Mouse (Mus musculus) olfactory bulb, adult 2 months (tissue): ENCODE data around the gene Gm21983. TPM values are rescaled to one million over a fixed set of nuclear protein-coding genes. Genes with fewer than 3 reads are reported as not detected.

Source experiments
- H3K27ac ChIP-seq: fragments of 200-500 bp; 2 replicates; pipeline ENCODE4 v1.5.1; 2012; ENCODE audit warnings: low read depth, low read length; ENCODE audit not compliant: insufficient read depth
- H3K4me1 ChIP-seq: fragments of 200-500 bp; 2 replicates; pipeline ENCODE4 v1.6.1; 2012; ENCODE audit warnings: low read length; ENCODE audit not compliant: control insufficient read depth, insufficient read depth
- H3K4me3 ChIP-seq: fragments of 200-500 bp; 2 replicates; pipeline ENCODE4 v1.5.1; 2012; ENCODE audit warnings: mild to moderate bottlenecking, low read depth, low read length, moderate library complexity; ENCODE audit not compliant: insufficient read depth
- CTCF ChIP-seq: fragments of 200-500 bp; IDR thresholded peaks from 2 replicates; pipeline ENCODE4 v1.5.1; 2012; ENCODE audit warnings: low read depth, mild to moderate bottlenecking, low read length, moderate library complexity; ENCODE audit not compliant: insufficient read depth
- POLR2A ChIP-seq: fragments of 200-500 bp; IDR thresholded peaks from 2 replicates; pipeline ENCODE4 v1.6.1; 2012; ENCODE audit warnings: mild to moderate bottlenecking, low read depth, low read length, moderate library complexity; ENCODE audit not compliant: insufficient read depth
- WGBS: fragments of 180-500 bp; shearing (Covaris S2); methylation state at CpG from one replicate; pipeline ENCODE4 v1.1.7; 2018; 5-methylcytosine and 5-hydroxymethylcytosine counted together
- polyA plus RNA-seq: library from polyadenylated mRNA; stranded (reverse); fragments of >200 nt; gene quantifications from 2 replicates; pipeline ENCODE4 v1.2.4, GENCODE M21; 2012; ENCODE audit warnings: low replicate concordance; ENCODE audit not compliant: missing spikeins, insufficient read depth, insufficient read length

Gm21983 gene
- polyA plus RNA-seq: not detected in 2 replicates

DNA sequence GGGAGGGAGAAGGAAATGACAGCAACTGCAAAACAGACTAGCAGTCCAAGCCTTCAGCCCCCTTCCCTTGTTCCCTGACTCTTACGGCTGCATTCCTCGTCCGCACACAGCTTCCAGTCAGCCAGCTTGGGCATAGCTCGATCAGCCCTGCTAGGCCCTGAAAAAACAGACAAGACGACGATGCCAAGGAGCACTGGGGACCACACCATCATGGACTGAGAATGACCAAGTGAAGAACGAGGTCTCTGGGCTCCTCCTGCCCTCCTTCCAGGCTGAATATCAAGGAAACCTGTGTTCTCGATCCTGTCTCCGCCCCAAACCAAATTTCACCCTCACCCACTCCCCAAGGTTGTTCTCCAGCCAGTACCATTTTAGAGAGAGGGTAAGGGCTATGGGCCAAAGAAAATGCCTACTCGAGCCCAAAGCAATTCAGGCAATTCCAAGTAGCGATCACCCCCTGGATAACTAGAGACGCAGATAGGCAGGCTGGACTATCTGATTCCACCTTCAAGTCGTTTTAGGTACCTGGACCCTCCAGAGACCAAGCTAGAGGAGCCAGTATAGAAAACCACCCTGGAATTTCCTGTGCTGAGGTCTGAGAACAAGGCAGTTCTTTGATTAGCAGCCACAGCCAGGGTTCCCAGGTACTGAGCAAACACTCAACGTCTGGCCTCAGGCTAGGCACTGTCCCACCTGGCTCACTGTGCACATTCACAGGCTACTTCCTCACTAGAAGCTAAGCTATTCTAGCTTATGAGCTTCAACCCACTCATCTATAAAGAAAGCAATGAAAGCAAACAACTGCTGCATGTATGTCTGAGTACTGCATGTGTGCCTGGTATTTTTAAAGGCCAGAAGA, at the start of gene Gm21983, which contains the start of gene Mia:
Gene Gm21983 (minus strand): TSS at position 250 of the 859 bp plus-strand sequence.
Gene Mia (minus strand): TSS at position 321 of the 859 bp plus-strand sequence.
- TF ChIP-seq CTCF (no peak), POLR2A (no peak)
- Histone ChIP-seq H3K4me1 (no peaks in the 10 kb centered on the region), H3K27ac (no peak within 1 kb of the TSS), H3K4me3 (no peak within 1 kb of the TSS)
- WGBS: 68% methylated on average over 14 of the region's 14 CpGs

DNA sequence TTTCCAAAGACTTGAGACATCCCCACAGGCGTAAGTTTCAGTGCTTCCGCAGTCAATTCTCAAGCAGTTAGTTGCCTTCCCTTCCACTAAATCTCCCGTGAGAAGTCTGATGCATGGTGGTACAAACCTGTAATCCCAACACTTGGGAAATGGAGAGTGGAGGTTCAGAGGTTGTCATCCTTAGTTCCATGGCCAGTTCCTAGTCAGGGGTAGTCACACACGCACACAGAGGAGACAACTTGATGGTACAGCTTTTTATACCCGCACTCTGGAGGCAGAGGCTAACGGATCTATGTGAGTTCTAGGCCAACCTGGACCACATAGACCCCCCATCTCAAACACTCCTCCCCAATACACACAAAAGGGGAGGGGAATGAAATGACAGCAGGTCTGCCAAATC, 48.0 kb upstream of the Gm21983 start:
- H3K27ac ChIP-seq: peak overlapping the region; percentile 65
- H3K4me1 ChIP-seq: peaks cover 49% of the 10 kb centered on the region
- H3K4me3 ChIP-seq: peak overlapping the region; percentile 91
- WGBS: 11% methylated on average over 6 of the region's 6 CpGs
- TF ChIP-seq CTCF: no peak
- TF ChIP-seq POLR2A: no peak

DNA sequence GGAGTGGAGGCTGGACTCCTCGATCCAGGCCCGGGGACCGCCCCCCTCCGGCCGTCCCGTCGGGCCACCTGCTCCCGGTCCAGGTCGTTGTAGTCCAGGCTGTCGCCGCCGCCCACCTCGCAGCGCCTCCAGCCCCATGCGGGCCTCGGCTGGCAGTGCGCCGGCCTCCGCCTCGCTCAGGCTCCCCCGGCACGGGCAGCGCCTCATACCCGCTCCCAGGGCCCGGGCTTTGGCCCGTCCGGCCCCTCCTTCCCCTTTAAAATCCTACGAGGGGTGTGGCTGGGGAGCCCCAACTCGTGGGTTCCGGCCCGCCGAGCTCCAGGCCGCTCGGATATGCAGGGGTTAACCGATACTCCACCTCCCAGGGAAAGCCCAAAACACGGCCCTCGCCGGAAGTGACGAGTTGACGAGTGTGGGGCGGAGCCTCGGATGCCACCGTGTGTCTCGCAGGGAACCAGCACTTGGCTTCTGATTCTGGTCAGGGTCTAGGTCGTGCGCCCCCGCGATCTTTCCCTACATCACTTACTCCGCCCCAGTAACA, 47.5 kb upstream of the Gm21983 start, which contains the start of gene Itpkc:
Gene Itpkc (minus strand): TSS at position 381 of the 541 bp plus-strand sequence.
- Histone ChIP-seq H3K27ac (peak within 1 kb of the TSS; percentile 65), H3K4me1 (peaks cover 45% of the 10 kb centered on the region), H3K4me3 (peak within 1 kb of the TSS; percentile 91)
- WGBS: under 1% methylated on average over 49 of the region's 49 CpGs
- TF ChIP-seq POLR2A (peak; percentile 86), CTCF (no peak)

DNA sequence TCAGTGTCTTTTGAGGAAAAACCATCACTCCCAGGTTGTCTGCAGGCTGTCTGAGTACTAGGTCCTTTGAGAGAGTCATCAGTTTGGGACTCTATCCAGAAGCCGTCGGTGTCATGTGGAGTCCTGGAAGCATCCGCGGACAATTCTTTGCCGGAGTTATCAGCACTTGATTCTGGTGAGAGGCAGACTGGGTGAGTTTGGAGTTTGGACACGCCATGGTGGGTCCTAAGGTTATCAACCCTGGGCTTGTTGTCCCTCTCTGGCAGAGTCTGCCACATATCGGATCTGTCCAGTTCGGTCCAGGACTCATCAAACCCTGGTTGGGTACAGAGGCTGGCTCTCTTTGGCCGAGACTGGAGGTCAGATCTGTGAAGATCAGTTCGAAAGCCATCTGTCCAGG, 46.8 kb upstream of the Gm21983 start:
- Histone ChIP-seq H3K27ac (peak overlapping the region; percentile 55; the same call in 1 of the 2 replicates), H3K4me1 (peaks cover 42% of the 10 kb centered on the region), H3K4me3 (peak overlapping the region; percentile 91)
- TF ChIP-seq CTCF: no peak
- TF ChIP-seq POLR2A: no peak
- WGBS: 2% methylated on average over 10 of the region's 10 CpGs

DNA sequence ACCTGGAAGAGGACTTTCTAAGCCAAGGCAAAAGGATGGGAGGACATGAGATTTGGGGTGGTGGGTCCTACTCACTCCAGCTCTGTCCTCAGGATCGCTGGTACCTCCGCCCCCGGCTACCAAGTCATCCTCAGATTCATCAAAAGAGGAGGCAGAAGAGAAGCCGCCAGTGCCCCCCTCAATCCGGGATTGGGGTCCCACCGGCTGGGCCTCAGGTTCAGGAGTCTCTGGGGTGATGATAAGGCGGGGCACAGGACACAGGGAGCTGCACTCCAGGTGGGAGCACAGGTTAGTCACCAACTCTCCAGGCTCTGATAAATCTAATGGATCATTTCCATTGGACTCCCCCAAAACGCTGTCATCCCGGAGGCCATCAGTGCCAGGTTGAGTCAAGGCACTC, 46.4 kb upstream of the Gm21983 start:
- Histone ChIP-seq H3K4me1 (peaks cover 39% of the 10 kb centered on the region), H3K4me3 (peak overlapping the region; percentile 91), H3K27ac (no peak overlapping the region)
- TF ChIP-seq CTCF (no peak), POLR2A (no peak)
- WGBS: 21% methylated on average over 9 of the region's 9 CpGs

DNA sequence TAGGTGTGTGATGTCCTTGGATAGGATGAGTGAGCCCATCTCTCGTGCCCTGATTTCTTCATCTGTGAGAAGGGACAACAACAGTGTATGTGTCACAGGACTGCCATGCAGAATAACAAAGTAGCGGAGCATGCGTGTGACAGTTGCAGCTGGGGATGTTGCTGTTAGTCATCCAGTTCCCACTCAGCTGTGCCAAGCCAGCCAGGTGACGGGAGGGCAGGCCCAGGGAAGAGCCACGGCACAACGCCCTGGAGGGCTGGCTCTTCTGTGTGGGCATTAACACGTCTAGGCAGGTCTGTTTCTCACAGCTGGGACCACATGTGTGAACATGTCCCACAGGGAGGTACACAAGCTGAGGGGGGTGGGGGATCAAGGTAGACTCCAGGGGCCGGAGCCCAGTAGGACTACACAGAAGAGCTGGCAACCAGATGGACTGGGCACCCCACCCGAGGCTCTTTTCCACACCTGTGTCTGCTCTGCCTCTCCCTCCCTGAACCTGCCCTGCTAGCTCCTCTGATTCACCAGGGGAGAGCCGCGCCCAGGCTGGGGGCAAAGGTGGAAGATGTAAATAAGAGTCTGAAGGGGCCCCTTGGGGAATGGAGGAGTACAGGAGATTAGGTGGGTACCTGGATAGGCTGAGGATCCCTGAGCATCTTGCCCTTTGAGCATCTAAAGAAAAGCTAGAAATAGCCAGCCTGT, 44.1 kb upstream of the Gm21983 start:
- H3K27ac ChIP-seq: no peak overlapping the region
- H3K4me1 ChIP-seq: peaks cover 30% of the 10 kb centered on the region
- WGBS: 40% methylated on average over 11 of the region's 11 CpGs
- peak overlapping the region; percentile 23 for H3K4me3 ChIP-seq
- no peak for TF ChIP-seq POLR2A
- TF ChIP-seq CTCF: no peak

DNA sequence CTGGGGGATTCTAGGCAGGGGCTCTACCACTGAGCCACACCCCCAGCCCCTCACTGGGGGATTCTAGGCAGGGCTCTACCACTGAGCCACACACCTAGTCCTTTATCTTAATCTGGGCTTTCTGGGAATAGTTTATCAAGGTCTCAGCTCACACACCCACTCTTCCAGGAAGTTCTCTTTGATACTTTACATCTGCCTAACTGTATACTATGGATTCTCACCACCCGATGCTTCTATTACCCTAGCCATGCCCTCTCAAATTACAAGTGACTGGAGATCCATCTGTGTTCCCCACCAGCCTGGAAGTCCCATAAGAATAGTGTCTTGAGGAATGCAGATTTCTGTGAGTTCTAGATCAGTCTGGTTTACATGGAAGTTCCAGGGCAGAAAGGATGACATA, 41.7 kb upstream of the Gm21983 start:
- no peak overlapping the region for H3K27ac ChIP-seq
- 74% methylated on average over 1 of the region's 1 CpGs for WGBS
- TF ChIP-seq POLR2A: no peak
- TF ChIP-seq CTCF: no peak

DNA sequence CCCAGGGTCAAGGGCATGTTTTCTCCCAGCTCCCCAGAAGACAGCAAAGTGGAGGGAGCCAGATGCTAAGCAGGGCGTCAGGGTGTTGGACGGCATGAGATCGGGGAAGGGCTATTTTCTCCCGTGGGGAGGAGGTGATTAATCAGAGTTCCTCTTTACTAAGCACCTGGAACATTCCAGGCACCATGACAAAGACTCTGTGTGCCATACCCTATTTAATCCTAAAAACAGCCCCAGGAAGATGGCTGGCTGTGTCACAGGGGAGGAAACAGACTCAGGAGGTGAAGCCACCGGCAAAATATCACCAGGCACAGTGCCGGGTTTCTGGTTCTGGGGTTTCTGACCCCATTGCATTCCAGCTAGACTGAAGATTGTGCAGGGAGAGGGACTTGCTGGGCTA, 41.1 kb upstream of the Gm21983 start:
- no peak overlapping the region for H3K4me3 ChIP-seq
- H3K27ac ChIP-seq: no peak overlapping the region
- WGBS: 48% methylated on average over 6 of the region's 6 CpGs
- peaks cover 19% of the 10 kb centered on the region for H3K4me1 ChIP-seq
- TF ChIP-seq CTCF: no peak
- TF ChIP-seq POLR2A: no peak

More for the DNA sequence above, 41.7 kb upstream of the Gm21983 start:
- H3K4me3 ChIP-seq: no peak overlapping the region
- H3K4me1 ChIP-seq: peaks cover 25% of the 10 kb centered on the region

DNA sequence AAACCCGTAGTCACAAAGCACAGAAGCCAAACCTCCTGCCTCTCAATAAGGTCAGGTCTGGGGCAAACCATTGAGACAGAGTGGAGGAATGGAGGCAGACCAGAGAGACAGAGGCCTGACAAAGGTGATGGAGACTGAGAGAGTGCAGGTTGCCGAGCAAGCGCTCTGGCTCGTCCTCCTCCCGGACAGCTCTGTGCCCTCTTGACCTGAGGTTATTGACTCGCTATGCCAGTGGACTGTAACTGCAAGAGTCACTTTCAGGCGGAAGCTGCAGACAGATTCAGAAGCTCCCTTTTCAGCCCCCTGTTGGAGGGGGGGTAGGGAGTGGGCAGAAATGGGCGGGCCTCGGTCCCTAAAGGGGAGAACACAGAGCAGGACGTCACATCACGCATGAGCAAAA, 39.1 kb upstream of the Gm21983 start:
- no peak overlapping the region for H3K27ac ChIP-seq
- whole genome bisulfite sequencing: 85% methylated on average over 11 of the region's 11 CpGs
- H3K4me1 ChIP-seq: peaks cover 4% of the 10 kb centered on the region
- no peak for TF ChIP-seq CTCF
- no peak for TF ChIP-seq POLR2A
- H3K4me3 ChIP-seq: no peak overlapping the region
